Mouse (Mus musculus): ENCODE results near the gene Camk1d.

DNA sequence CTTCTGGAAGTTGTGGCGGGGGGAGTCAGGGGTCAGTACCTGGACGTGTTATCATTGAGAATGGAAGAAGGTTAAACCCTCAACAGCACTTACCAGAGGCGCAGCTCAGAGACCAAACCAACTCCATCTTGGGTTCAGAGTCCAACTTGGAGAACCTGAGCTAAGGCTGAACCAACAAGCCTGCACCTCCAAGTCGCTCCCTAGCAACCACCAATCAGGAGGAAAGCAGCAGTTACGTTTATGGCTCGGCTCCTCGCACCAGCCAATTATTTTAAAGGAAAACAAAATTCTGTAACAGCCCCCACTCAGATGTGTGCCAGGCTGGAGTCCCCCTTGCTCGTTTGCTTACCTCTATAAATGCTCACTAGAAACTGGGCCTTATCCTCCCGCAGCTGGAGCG, 44.2 kb downstream of the Camk1d start:
- no peak for TF ChIP-seq POLR2A (IDR thresholded peaks at IDR 0.05; ENCODE audit: insufficient read depth, low read depth, low read length)
- TF ChIP-seq CTCF (IDR thresholded peaks at IDR 0.05; ENCODE audit: insufficient read depth, low read depth, low read length), result no peak
